Mouse (Mus musculus) frontal cortex, adult (tissue): ENCODE measurements around the gene Dock4.
"Not testable (repeated sequence)": the region's sequence is repeated elsewhere in the genome, so short reads cannot be mapped to it uniquely, and the experiment has no call there.

Source experiments
- ATAC-seq: cut with Nextera tagmentation; 2 replicates; pipeline ENCODE4 v1.9.2; 2017; ENCODE audit warnings: mild to moderate bottlenecking, moderate library complexity, mixed read lengths; ENCODE audit not compliant: low TSS enrichment

Dock4 gene

GRCm38 (mm10) chr12:40824251-40824650, 378.5 kb downstream of the Dock4 start:
- peak; percentile 64; the same call in 1 of the 2 replicates for ATAC-seq

GRCm38 (mm10) chr12:40825935-40826460, 380.2 kb downstream of the Dock4 start:
- ATAC-seq: no peak

- no peak for ATAC-seq
Measured at GRCm38 (mm10) chr12:40826491-40826890, 380.7 kb downstream of the Dock4 start.

GRCm38 (mm10) chr12:40828025-40828424, 382.3 kb downstream of the Dock4 start:
- no peak for ATAC-seq

GRCm38 (mm10) chr12:40829269-40829668, 383.5 kb downstream of the Dock4 start:
- peak; percentile 55 for ATAC-seq

- ATAC-seq: peak; percentile 77
Measured at GRCm38 (mm10) chr12:40832157-40832556, 386.4 kb downstream of the Dock4 start.

GRCm38 (mm10) chr12:40836924-40837323, 391.2 kb downstream of the Dock4 start:
- ATAC-seq: no peak

- ATAC-seq: peak; percentile 84
Measured at GRCm38 (mm10) chr12:40837597-40838337, 392.0 kb downstream of the Dock4 start.

- ATAC-seq: no peak
Measured at GRCm38 (mm10) chr12:40838338-40838695, 392.6 kb downstream of the Dock4 start.

- ATAC-seq: 0 out of 2 replicates have a peak, but pooled peaks have one; percentile 5
Measured at GRCm38 (mm10) chr12:40838940-40839339, 393.2 kb downstream of the Dock4 start.

GRCm38 (mm10) chr12:40839817-40840216, 394.1 kb downstream of the Dock4 start:
- no peak for ATAC-seq

- peak; percentile 48 for ATAC-seq
Measured at GRCm38 (mm10) chr12:40842251-40842988, 396.7 kb downstream of the Dock4 start.

- 0 out of 2 replicates have a peak, but pooled peaks have one; percentile 10 for ATAC-seq
Measured at GRCm38 (mm10) chr12:40842991-40843390, 397.2 kb downstream of the Dock4 start.

GRCm38 (mm10) chr12:40843474-40844080, 397.8 kb downstream of the Dock4 start:
- ATAC-seq: peak; percentile 33

GRCm38 (mm10) chr12:40844324-40844723, 398.6 kb downstream of the Dock4 start:
- ATAC-seq: no peak

- no peak for ATAC-seq
Measured at GRCm38 (mm10) chr12:40854705-40855367, 409.1 kb downstream of the Dock4 start.

- no peak for ATAC-seq
Measured at GRCm38 (mm10) chr12:40857466-40857865, 411.7 kb downstream of the Dock4 start.

- ATAC-seq: not testable (repeated sequence)
Measured at GRCm38 (mm10) chr12:40858763-40859162, 413.0 kb downstream of the Dock4 start.

- no peak for ATAC-seq
Measured at GRCm38 (mm10) chr12:40870387-40870786, 424.6 kb downstream of the Dock4 start.

GRCm38 (mm10) chr12:40872716-40873115, 427.0 kb downstream of the Dock4 start:
- ATAC-seq: no peak

GRCm38 (mm10) chr12:40873267-40873666, 427.5 kb downstream of the Dock4 start:
- ATAC-seq: not testable (repeated sequence)

- ATAC-seq: no peak
Measured at GRCm38 (mm10) chr12:40884976-40885375, 439.2 kb downstream of the Dock4 start.
